Mouse (Mus musculus) heart, adult 2 months (tissue): ENCODE measurements around the gene Ube2l3. TPM values are rescaled to one million over a fixed set of nuclear protein-coding genes. Genes with fewer than 3 reads are reported as not detected.
A peak's percentile ranks its signal among the peaks of the same experiment; 100 is the strongest.
"Not testable (repeated sequence)": the region's sequence is repeated elsewhere in the genome, so short reads cannot be mapped to it uniquely, and the experiment has no call there.

Source experiments
- DNase-seq, 2 experiments: peaks; one replicate each; pipeline ENCODE4 v3.0.0; 2021
- H3K27ac ChIP-seq: fragments of 200-600 bp; 2 replicates; pipeline ENCODE4 v1.8.1; 2022
- H3K27me3 ChIP-seq: fragments of 200-500 bp; 2 replicates; pipeline ENCODE4 v1.6.1; 2012; ENCODE audit warnings: mild to moderate bottlenecking, low read length, inconsistent platforms, mixed read lengths; ENCODE audit not compliant: control insufficient read depth, insufficient read depth
- H3K36me3 ChIP-seq: fragments of 200-500 bp; 2 replicates; pipeline ENCODE4 v1.6.1; 2012; ENCODE audit warnings: low read length, inconsistent platforms; ENCODE audit not compliant: control insufficient read depth, insufficient read depth
- H3K4me1 ChIP-seq: fragments of 200-500 bp; 2 replicates; pipeline ENCODE4 v1.6.1; 2011; ENCODE audit warnings: low read length; ENCODE audit not compliant: control insufficient read depth, insufficient read depth
- H3K4me3 ChIP-seq: fragments of 200-600 bp; 2 replicates; pipeline ENCODE4 v1.8.1; 2022
- H3K79me2 ChIP-seq: fragments of 200-500 bp; replicated peaks from 2 replicates; pipeline ENCODE4 v1.6.1; 2012; ENCODE audit warnings: mild to moderate bottlenecking, inconsistent platforms, low read length, moderate library complexity, mixed read lengths; ENCODE audit not compliant: control insufficient read depth, insufficient read depth
- H3K9ac ChIP-seq: fragments of 200-500 bp; 2 replicates; pipeline ENCODE4 v1.6.1; 2012; ENCODE audit warnings: low read depth, mild to moderate bottlenecking, control low read depth, inconsistent platforms, low read length, mixed read lengths
- CTCF ChIP-seq: fragments of 200-600 bp; IDR thresholded peaks from 2 replicates; pipeline ENCODE4 v1.8.1; 2022; ENCODE audit warnings: antibody characterized with exemption, mild to moderate bottlenecking, moderate library complexity
- EP300 ChIP-seq: fragments of 200-500 bp; IDR thresholded peaks from 2 replicates; pipeline ENCODE4 v1.6.1; 2011; ENCODE audit warnings: low read depth, low read length, control low read depth; ENCODE audit not compliant: insufficient read depth
- POLR2A ChIP-seq: fragments of 200-500 bp; IDR thresholded peaks from 2 replicates; pipeline ENCODE4 v1.6.1; 2011; ENCODE audit warnings: mild to moderate bottlenecking, low read depth, low read length, control low read depth; ENCODE audit not compliant: insufficient read depth
- WGBS: fragments of 180-500 bp; shearing (Covaris S2); methylation state at CpG from one replicate; pipeline ENCODE4 v1.1.7; 2018; 5-methylcytosine and 5-hydroxymethylcytosine counted together
- intact Hi-C: fragments of 180-260 bp; cut with DNase I; formaldehyde crosslinking; loops from one replicate; pipeline ENCODE4 v1.15.1; 2025
- polyA plus RNA-seq: library from polyadenylated mRNA; depleted of rRNA; stranded (reverse); fragments of >200 nt; gene quantifications from 2 replicates; pipeline ENCODE4 v1.2.3, GENCODE M21; 2012
- total RNA-seq, 2 experiments: library from RNA; stranded (reverse); gene quantifications; 2 replicates each; pipeline ENCODE4 v1.2.3; 2021

Ube2l3 gene
- total and polyA plus RNA-seq, 3 experiments, result 55.0 to 112 (median 102) TPM

GRCm38 (mm10) chr16:17232794-17233701 lies 30.6 kb upstream of the Ube2l3 start, which contains the start of gene Hic2:
Gene Hic2, plus strand, starts transcription at chr16:17233572.
- 5% methylated on average over 57 of the region's 59 CpGs for WGBS
- Histone ChIP-seq H3K36me3 (0 out of 2 replicates have a peak, but pooled peaks cover under 1% of the 10 kb centered on the region), H3K27ac (peak within 1 kb of the TSS; percentile 91), H3K27me3 (no peaks in the 10 kb centered on the region), H3K79me2 (no peaks in the 10 kb centered on the region), H3K4me1 (peaks cover 12% of the 10 kb centered on the region), H3K9ac (peak within 1 kb of the TSS; percentile 92), H3K4me3 (peak within 1 kb of the TSS; percentile 75)
- intact Hi-C loops, result loop anchor here (2.0 kb wide), 1 partner anchor 22 kb away; no protein-coding TSS in a partner anchor
- peak; percentile 97 for DNase-seq
- TF ChIP-seq CTCF, result no peak
- TF ChIP-seq POLR2A, result peak; percentile 78
- TF ChIP-seq EP300, result no peak

- WGBS, result 91% methylated on average over 2 of the region's 2 CpGs
- H3K79me2 ChIP-seq, H3K9ac ChIP-seq, DNase-seq, H3K27ac ChIP-seq, H3K4me3 ChIP-seq, H3K36me3 ChIP-seq, H3K27me3 ChIP-seq, intact Hi-C loops: not testable (repeated sequence)
- H3K4me1 ChIP-seq, result peaks cover 10% of the 10 kb centered on the region
Observed at GRCm38 (mm10) chr16:17231523-17231922, 29.1 kb upstream of the Ube2l3 start.

GRCm38 (mm10) chr16:17226496-17226895 lies 24.0 kb upstream of the Ube2l3 start:
- intact Hi-C loops, result no loop called here
- DNase-seq, result no peak
- H3K4me3 ChIP-seq, result no peak overlapping the region
- no peaks in the 10 kb centered on the region for H3K4me1 ChIP-seq
- no peak for TF ChIP-seq POLR2A
- TF ChIP-seq EP300, result no peak
- TF ChIP-seq CTCF, result no peak
- no peaks in the 10 kb centered on the region for H3K79me2 ChIP-seq
- no peak overlapping the region for H3K9ac ChIP-seq
- H3K27ac ChIP-seq, result no peak overlapping the region
- no peaks in the 10 kb centered on the region for H3K27me3 ChIP-seq
- no peaks in the 10 kb centered on the region for H3K36me3 ChIP-seq

GRCm38 (mm10) chr16:17225584-17225983 lies 23.1 kb upstream of the Ube2l3 start:
- no peak overlapping the region for H3K9ac ChIP-seq
- H3K4me3 ChIP-seq, result no peak overlapping the region
- intact Hi-C loops, result no loop called here
- H3K79me2 ChIP-seq, result no peaks in the 10 kb centered on the region
- 87% methylated on average over 5 of the region's 5 CpGs for WGBS
- no peak overlapping the region for H3K27ac ChIP-seq
- no peaks in the 10 kb centered on the region for H3K36me3 ChIP-seq
- DNase-seq, result no peak
- no peaks in the 10 kb centered on the region for H3K4me1 ChIP-seq
- TF ChIP-seq EP300 (no peak), POLR2A (no peak), CTCF (no peak)
- H3K27me3 ChIP-seq, result no peaks in the 10 kb centered on the region

- intact Hi-C loops, result no loop called here
- H3K4me3 ChIP-seq, result no peak overlapping the region
- TF ChIP-seq EP300 (no peak), POLR2A (no peak), CTCF (no peak)
- H3K79me2 ChIP-seq, result no peaks in the 10 kb centered on the region
- H3K27me3 ChIP-seq, result no peaks in the 10 kb centered on the region
- no peak overlapping the region for H3K27ac ChIP-seq
- DNase-seq, result peak; percentile 88 to 98
- H3K4me1 ChIP-seq, result no peaks in the 10 kb centered on the region
- H3K36me3 ChIP-seq, result no peaks in the 10 kb centered on the region
- H3K9ac ChIP-seq, result no peak overlapping the region
- 27% methylated on average over 25 of the region's 25 CpGs for WGBS
Observed at GRCm38 (mm10) chr16:17222197-17222596, 19.7 kb upstream of the Ube2l3 start.

- no peak for DNase-seq
- H3K36me3 ChIP-seq, result no peaks in the 10 kb centered on the region
- H3K79me2 ChIP-seq, result no peaks in the 10 kb centered on the region
- no peak for TF ChIP-seq EP300
- no peak for TF ChIP-seq CTCF
- no peak for TF ChIP-seq POLR2A
- H3K4me1 ChIP-seq, result no peaks in the 10 kb centered on the region
- no peaks in the 10 kb centered on the region for H3K27me3 ChIP-seq
- 39% methylated on average over 7 of the region's 7 CpGs for WGBS
- intact Hi-C loops, result no loop called here
- H3K4me3 ChIP-seq, result no peak overlapping the region
- H3K27ac ChIP-seq, result no peak overlapping the region
- H3K9ac ChIP-seq, result no peak overlapping the region
Observed at GRCm38 (mm10) chr16:17220127-17220733, 17.8 kb upstream of the Ube2l3 start.
